Mouse (Mus musculus): ENCODE data around the gene Kcnab1. TPM values are rescaled to one million over a fixed set of nuclear protein-coding genes. Genes with fewer than 3 reads are reported as not detected.

Gene Kcnab1
- polyA plus RNA-seq, 1 experiment from 2014 or later = 0.18 TPM

- Histone ChIP-seq H3K4me1 (ENCODE audit: insufficient read depth) (no peaks in the 10 kb centered on the region), H3K4me3 (ENCODE audit: low read depth, low read length) (no peak overlapping the region), H3K4me2 (ENCODE audit: low read depth, low read length) (no peak overlapping the region), H3K9me3 (ENCODE audit: low read length) (no peaks in the 10 kb centered on the region), H3K9ac (replicated peaks) (no peak overlapping the region), H3K36me3 (replicated peaks; ENCODE audit: insufficient read depth, low read length) (no peaks in the 10 kb centered on the region), H3K27me3 (ENCODE audit: insufficient read depth, low read length) (no peaks in the 10 kb centered on the region), H3K27ac (ENCODE audit: low read depth) (no peak overlapping the region)
- no peak for ATAC-seq
- WGBS (ENCODE audit: insufficient replicate concordance) = 38% methylated on average over 10 of the region's 10 CpGs
- no peak for TF ChIP-seq EP300 (IDR thresholded peaks at IDR 0.05; ENCODE audit: low read depth)
- peak; percentile 78 for TF ChIP-seq CTCF (IDR thresholded peaks at IDR 0.05; ENCODE audit: low read depth)
- DNase-seq = peak; percentile 57
These were observed 208.8 kb downstream of the Kcnab1 start for GRCm38 (mm10) chr3:65317876-65318537.

- no peak overlapping the region for H3K9ac ChIP-seq (replicated peaks)
- H3K4me2 ChIP-seq (ENCODE audit: low read depth, low read length) = no peak overlapping the region
- TF ChIP-seq CTCF (IDR thresholded peaks at IDR 0.05; ENCODE audit: low read depth) (peak; percentile 51), EP300 (IDR thresholded peaks at IDR 0.05; ENCODE audit: low read depth) (no peak)
- no peaks in the 10 kb centered on the region for H3K4me1 ChIP-seq (ENCODE audit: insufficient read depth)
- 52% methylated on average over 7 of the region's 7 CpGs for WGBS (ENCODE audit: insufficient replicate concordance)
- no peaks in the 10 kb centered on the region for H3K27me3 ChIP-seq (ENCODE audit: insufficient read depth, low read length)
- H3K36me3 ChIP-seq (replicated peaks; ENCODE audit: insufficient read depth, low read length) = no peaks in the 10 kb centered on the region
- H3K4me3 ChIP-seq (ENCODE audit: low read depth, low read length) = no peak overlapping the region
- no peaks in the 10 kb centered on the region for H3K9me3 ChIP-seq (ENCODE audit: low read length)
- no peak for ATAC-seq
- no peak overlapping the region for H3K27ac ChIP-seq (ENCODE audit: low read depth)
- no peak for DNase-seq
These were observed 210.2 kb downstream of the Kcnab1 start for GRCm38 (mm10) chr3:65319248-65320008.

- no peaks in the 10 kb centered on the region for H3K9me3 ChIP-seq (ENCODE audit: low read length)
- DNase-seq (no peak), ATAC-seq (no peak)
- no peak overlapping the region for H3K9ac ChIP-seq (replicated peaks)
- H3K27ac ChIP-seq (ENCODE audit: low read depth) = no peak overlapping the region
- H3K4me2 ChIP-seq (ENCODE audit: low read depth, low read length) = no peak overlapping the region
- TF ChIP-seq CTCF (IDR thresholded peaks at IDR 0.05; ENCODE audit: low read depth) = no peak
- TF ChIP-seq EP300 (IDR thresholded peaks at IDR 0.05; ENCODE audit: low read depth) = no peak
- no peaks in the 10 kb centered on the region for H3K4me1 ChIP-seq (ENCODE audit: insufficient read depth)
- no peaks in the 10 kb centered on the region for H3K27me3 ChIP-seq (ENCODE audit: insufficient read depth, low read length)
- 81% methylated on average over 4 of the region's 4 CpGs for WGBS (ENCODE audit: insufficient replicate concordance)
- no peaks in the 10 kb centered on the region for H3K36me3 ChIP-seq (replicated peaks; ENCODE audit: insufficient read depth, low read length)
- no peak overlapping the region for H3K4me3 ChIP-seq (ENCODE audit: low read depth, low read length)
These were observed 211.8 kb downstream of the Kcnab1 start for GRCm38 (mm10) chr3:65320990-65321389.

GRCm38 (mm10) chr3:65321981-65322779 is 213.0 kb downstream of the Kcnab1 start:
- TF ChIP-seq CTCF (IDR thresholded peaks at IDR 0.05; ENCODE audit: low read depth) (no peak), EP300 (IDR thresholded peaks at IDR 0.05; ENCODE audit: low read depth) (no peak)
- H3K4me1 ChIP-seq (ENCODE audit: insufficient read depth) = no peaks in the 10 kb centered on the region
- H3K27me3 ChIP-seq (ENCODE audit: insufficient read depth, low read length) = no peaks in the 10 kb centered on the region
- no peak overlapping the region for H3K4me2 ChIP-seq (ENCODE audit: low read depth, low read length)
- no peaks in the 10 kb centered on the region for H3K9me3 ChIP-seq (ENCODE audit: low read length)
- H3K27ac ChIP-seq (ENCODE audit: low read depth) = no peak overlapping the region
- H3K4me3 ChIP-seq (ENCODE audit: low read depth, low read length) = no peak overlapping the region
- WGBS (ENCODE audit: insufficient replicate concordance) = 85% methylated on average over 14 of the region's 14 CpGs
- no peak for DNase-seq
- ATAC-seq = no peak
- H3K36me3 ChIP-seq (replicated peaks; ENCODE audit: insufficient read depth, low read length) = no peaks in the 10 kb centered on the region
- H3K9ac ChIP-seq (replicated peaks) = no peak overlapping the region

- Histone ChIP-seq H3K36me3 (replicated peaks; ENCODE audit: insufficient read depth, low read length) (no peaks in the 10 kb centered on the region), H3K27ac (ENCODE audit: low read depth) (no peak overlapping the region), H3K4me2 (ENCODE audit: low read depth, low read length) (no peak overlapping the region), H3K4me3 (ENCODE audit: low read depth, low read length) (no peak overlapping the region), H3K9me3 (ENCODE audit: low read length) (no peaks in the 10 kb centered on the region), H3K4me1 (ENCODE audit: insufficient read depth) (no peaks in the 10 kb centered on the region), H3K27me3 (ENCODE audit: insufficient read depth, low read length) (no peaks in the 10 kb centered on the region), H3K9ac (replicated peaks) (no peak overlapping the region)
- ATAC-seq (no peak), DNase-seq (no peak)
- 66% methylated on average over 3 of the region's 3 CpGs for WGBS (ENCODE audit: insufficient replicate concordance)
- TF ChIP-seq CTCF (IDR thresholded peaks at IDR 0.05; ENCODE audit: low read depth) (no peak), EP300 (IDR thresholded peaks at IDR 0.05; ENCODE audit: low read depth) (no peak)
These were observed 216.1 kb downstream of the Kcnab1 start for GRCm38 (mm10) chr3:65325254-65325653.

GRCm38 (mm10) chr3:65328814-65329213 is 219.6 kb downstream of the Kcnab1 start:
- no peaks in the 10 kb centered on the region for H3K36me3 ChIP-seq (replicated peaks; ENCODE audit: insufficient read depth, low read length)
- 84% methylated on average over 4 of the region's 4 CpGs for WGBS (ENCODE audit: insufficient replicate concordance)

More at GRCm38 (mm10) chr3:65328814-65329213, 219.6 kb downstream of the Kcnab1 start:
- Histone ChIP-seq H3K27ac (ENCODE audit: low read depth) (no peak overlapping the region), H3K27me3 (ENCODE audit: insufficient read depth, low read length) (no peaks in the 10 kb centered on the region), H3K4me2 (ENCODE audit: low read depth, low read length) (no peak overlapping the region), H3K9me3 (ENCODE audit: low read length) (no peaks in the 10 kb centered on the region), H3K9ac (replicated peaks) (no peak overlapping the region), H3K4me3 (ENCODE audit: low read depth, low read length) (no peak overlapping the region), H3K4me1 (ENCODE audit: insufficient read depth) (no peaks in the 10 kb centered on the region)
- DNase-seq = no peak
- TF ChIP-seq EP300 (IDR thresholded peaks at IDR 0.05; ENCODE audit: low read depth) (no peak), CTCF (IDR thresholded peaks at IDR 0.05; ENCODE audit: low read depth) (no peak)
- ATAC-seq = no peak

Data from liver, postnatal 0 days (tissue).